Mouse (Mus musculus): ENCODE data around the gene Jade2. TPM values are rescaled to one million over a fixed set of nuclear protein-coding genes. Genes with fewer than 3 reads are reported as not detected.

Gene Jade2
- total and polyA plus RNA-seq, 2 experiments, result 3.7 to 4.1 TPM

- TF ChIP-seq CTCF (IDR thresholded peaks at IDR 0.05; ENCODE audit: low read depth, low read length) (no peak), POLR2A (IDR thresholded peaks at IDR 0.05; ENCODE audit: extremely low read depth, insufficient read depth, low read length) (no peak)
- no peak overlapping the region for H3K4me3 ChIP-seq (ENCODE audit: insufficient read depth, low read depth, low read length)
- H3K9ac ChIP-seq (ENCODE audit: low read depth, low read length), result no peak overlapping the region
- no peak for DNase-seq (ENCODE audit: extremely low read depth, low read depth, low spot score)
- no peak overlapping the region for H3K27ac ChIP-seq (replicated peaks; ENCODE audit: insufficient read depth, low read depth, low read length)
- 0 out of 2 replicates have a peak, but pooled peaks cover 2% of the 10 kb centered on the region for H3K4me1 ChIP-seq (ENCODE audit: control insufficient read depth, insufficient read depth, low read length)
- H3K27me3 ChIP-seq (ENCODE audit: control insufficient read depth, insufficient read depth, low read length), result no peaks in the 10 kb centered on the region
- 61% methylated on average over 4 of the region's 4 CpGs for WGBS
- no peaks in the 10 kb centered on the region for H3K36me3 ChIP-seq (ENCODE audit: control insufficient read depth, insufficient read depth, low read length)
- H3K79me2 ChIP-seq (ENCODE audit: control insufficient read depth, insufficient read depth, low read length), result no peaks in the 10 kb centered on the region
These were observed 38.6 kb upstream of the Jade2 start for GRCm38 (mm10) chr11:51896012-51896411.

DNA sequence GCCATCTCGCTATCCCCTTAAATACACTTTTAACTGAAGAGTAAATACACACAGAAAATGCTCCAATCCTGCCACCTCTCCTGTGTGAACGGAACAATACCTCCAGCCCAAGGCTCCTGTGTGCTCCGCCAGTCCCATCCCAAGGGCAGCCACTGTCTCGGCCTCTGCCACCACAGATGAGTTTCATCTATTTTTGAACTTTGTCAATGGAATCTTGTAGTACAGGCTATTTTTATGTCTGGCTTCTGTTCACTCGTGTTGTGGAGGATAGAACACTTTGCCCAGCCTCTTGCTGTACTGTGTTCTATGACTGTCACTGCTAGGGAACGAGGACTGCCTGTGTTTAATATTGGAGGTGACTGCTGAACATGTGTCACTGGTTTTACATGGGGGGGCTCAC lies 28.2 kb upstream of the Jade2 start:
- Histone ChIP-seq H3K9ac (ENCODE audit: low read depth, low read length) (no peak overlapping the region), H3K27me3 (ENCODE audit: control insufficient read depth, insufficient read depth, low read length) (no peaks in the 10 kb centered on the region), H3K27ac (replicated peaks; ENCODE audit: insufficient read depth, low read depth, low read length) (no peak overlapping the region), H3K79me2 (ENCODE audit: control insufficient read depth, insufficient read depth, low read length) (no peaks in the 10 kb centered on the region), H3K36me3 (ENCODE audit: control insufficient read depth, insufficient read depth, low read length) (no peaks in the 10 kb centered on the region), H3K4me1 (ENCODE audit: control insufficient read depth, insufficient read depth, low read length) (no peaks in the 10 kb centered on the region; the same call in 1 of the 2 replicates), H3K4me3 (ENCODE audit: insufficient read depth, low read depth, low read length) (no peak overlapping the region)
- no peak for DNase-seq (ENCODE audit: extremely low read depth, low read depth, low spot score)
- TF ChIP-seq POLR2A (IDR thresholded peaks at IDR 0.05; ENCODE audit: extremely low read depth, insufficient read depth, low read length), result no peak
- no peak for TF ChIP-seq CTCF (IDR thresholded peaks at IDR 0.05; ENCODE audit: low read depth, low read length)
- 85% methylated on average over 6 of the region's 6 CpGs for WGBS

- no peak for DNase-seq (ENCODE audit: extremely low read depth, low read depth, low spot score)
- Histone ChIP-seq H3K27me3 (ENCODE audit: control insufficient read depth, insufficient read depth, low read length) (no peaks in the 10 kb centered on the region), H3K27ac (replicated peaks; ENCODE audit: insufficient read depth, low read depth, low read length) (no peak overlapping the region), H3K4me1 (ENCODE audit: control insufficient read depth, insufficient read depth, low read length) (no peaks in the 10 kb centered on the region; the same call in 1 of the 2 replicates), H3K4me3 (ENCODE audit: insufficient read depth, low read depth, low read length) (no peak overlapping the region), H3K9ac (ENCODE audit: low read depth, low read length) (no peak overlapping the region), H3K79me2 (ENCODE audit: control insufficient read depth, insufficient read depth, low read length) (no peaks in the 10 kb centered on the region), H3K36me3 (ENCODE audit: control insufficient read depth, insufficient read depth, low read length) (no peaks in the 10 kb centered on the region)
- 39% methylated on average over 1 of the region's 1 CpGs for WGBS
- no peak for TF ChIP-seq CTCF (IDR thresholded peaks at IDR 0.05; ENCODE audit: low read depth, low read length)
- no peak for TF ChIP-seq POLR2A (IDR thresholded peaks at IDR 0.05; ENCODE audit: extremely low read depth, insufficient read depth, low read length)
These were observed 26.6 kb upstream of the Jade2 start for GRCm38 (mm10) chr11:51884092-51884491.

DNA sequence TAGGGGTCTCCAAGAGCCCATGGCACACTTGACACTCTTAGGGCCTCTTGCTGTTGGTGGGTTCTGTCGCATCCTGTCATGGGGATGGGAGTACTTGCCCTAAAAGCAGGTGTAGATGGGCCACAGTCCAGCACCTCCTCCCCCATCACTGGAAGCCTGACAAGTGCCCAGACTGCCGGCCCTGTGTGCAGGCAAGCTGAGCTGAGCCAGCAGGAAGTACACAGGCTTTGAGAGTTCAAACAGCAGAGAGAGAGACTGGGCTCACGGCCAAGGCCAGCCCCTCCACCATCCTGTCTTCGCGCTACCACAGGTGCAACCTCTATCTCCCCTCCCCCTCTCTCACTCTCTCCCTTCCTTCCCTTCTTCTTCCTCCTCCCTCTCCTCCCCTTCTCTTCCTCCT lies 26.2 kb upstream of the Jade2 start:
- Histone ChIP-seq H3K36me3 (ENCODE audit: control insufficient read depth, insufficient read depth, low read length) (no peaks in the 10 kb centered on the region), H3K79me2 (ENCODE audit: control insufficient read depth, insufficient read depth, low read length) (no peaks in the 10 kb centered on the region), H3K27me3 (ENCODE audit: control insufficient read depth, insufficient read depth, low read length) (no peaks in the 10 kb centered on the region), H3K9ac (ENCODE audit: low read depth, low read length) (no peak overlapping the region), H3K27ac (replicated peaks; ENCODE audit: insufficient read depth, low read depth, low read length) (no peak overlapping the region), H3K4me1 (ENCODE audit: control insufficient read depth, insufficient read depth, low read length) (no peaks in the 10 kb centered on the region; the same call in 1 of the 2 replicates), H3K4me3 (ENCODE audit: insufficient read depth, low read depth, low read length) (no peak overlapping the region)
- 8% methylated on average over 5 of the region's 5 CpGs for WGBS
- no peak for TF ChIP-seq CTCF (IDR thresholded peaks at IDR 0.05; ENCODE audit: low read depth, low read length)
- no peak for TF ChIP-seq POLR2A (IDR thresholded peaks at IDR 0.05; ENCODE audit: extremely low read depth, insufficient read depth, low read length)
- DNase-seq (ENCODE audit: extremely low read depth, low read depth, low spot score), result no peak

GRCm38 (mm10) chr11:51881776-51882175 lies 24.3 kb upstream of the Jade2 start:
- Histone ChIP-seq H3K27ac (replicated peaks; ENCODE audit: insufficient read depth, low read depth, low read length) (no peak overlapping the region), H3K79me2 (ENCODE audit: control insufficient read depth, insufficient read depth, low read length) (no peaks in the 10 kb centered on the region), H3K4me3 (ENCODE audit: insufficient read depth, low read depth, low read length) (no peak overlapping the region), H3K27me3 (ENCODE audit: control insufficient read depth, insufficient read depth, low read length) (no peaks in the 10 kb centered on the region), H3K36me3 (ENCODE audit: control insufficient read depth, insufficient read depth, low read length) (no peaks in the 10 kb centered on the region), H3K4me1 (ENCODE audit: control insufficient read depth, insufficient read depth, low read length) (peaks cover 6% of the 10 kb centered on the region; the same call in 1 of the 2 replicates), H3K9ac (ENCODE audit: low read depth, low read length) (no peak overlapping the region)
- no peak for DNase-seq (ENCODE audit: extremely low read depth, low read depth, low spot score)
- no peak for TF ChIP-seq CTCF (IDR thresholded peaks at IDR 0.05; ENCODE audit: low read depth, low read length)
- TF ChIP-seq POLR2A (IDR thresholded peaks at IDR 0.05; ENCODE audit: extremely low read depth, insufficient read depth, low read length), result no peak
- WGBS, result 95% methylated on average over 7 of the region's 7 CpGs

GRCm38 (mm10) chr11:51881041-51881730 lies 23.7 kb upstream of the Jade2 start:
- WGBS, result 90% methylated on average over 15 of the region's 15 CpGs
- no peak for DNase-seq (ENCODE audit: extremely low read depth, low read depth, low spot score)
- Histone ChIP-seq H3K36me3 (ENCODE audit: control insufficient read depth, insufficient read depth, low read length) (no peaks in the 10 kb centered on the region), H3K27me3 (ENCODE audit: control insufficient read depth, insufficient read depth, low read length) (no peaks in the 10 kb centered on the region), H3K4me3 (ENCODE audit: insufficient read depth, low read depth, low read length) (no peak overlapping the region), H3K4me1 (ENCODE audit: control insufficient read depth, insufficient read depth, low read length) (peaks cover 11% of the 10 kb centered on the region), H3K79me2 (ENCODE audit: control insufficient read depth, insufficient read depth, low read length) (no peaks in the 10 kb centered on the region), H3K27ac (replicated peaks; ENCODE audit: insufficient read depth, low read depth, low read length) (no peak overlapping the region), H3K9ac (ENCODE audit: low read depth, low read length) (no peak overlapping the region)
- TF ChIP-seq POLR2A (IDR thresholded peaks at IDR 0.05; ENCODE audit: extremely low read depth, insufficient read depth, low read length) (no peak), CTCF (IDR thresholded peaks at IDR 0.05; ENCODE audit: low read depth, low read length) (no peak)
